Mouse (Mus musculus) ES-Bruce4 (cell line): ENCODE measurements around the gene Slc8a2.

Experiments used
- CTCF ChIP-seq: IDR thresholded peaks from one replicate; pipeline ENCODE4 v1.8.1; 2011; ENCODE audit warnings: low read depth, low read length
- POLR2A ChIP-seq: IDR thresholded peaks from one replicate; pipeline ENCODE4 v1.8.1; 2011; ENCODE audit warnings: low read length; ENCODE audit not compliant: insufficient read depth

GRCm38 (mm10) chr7:16149241-16149640, 19.6 kb downstream of the Slc8a2 start:
- TF ChIP-seq CTCF (no peak), POLR2A (no peak)
